Mouse (Mus musculus) forebrain, embryonic 10.5 days (tissue): ENCODE results near the gene Mapk1ip1l. TPM values are rescaled to one million over a fixed set of nuclear protein-coding genes. Genes with fewer than 3 reads are reported as not detected.
A peak's percentile ranks its signal among the peaks of the same experiment; 100 is the strongest.

Source experiments
- DNase-seq: peaks from one replicate; pipeline ENCODE4 v3.0.0-alpha.2; 2017; ENCODE audit warnings: low spot score; ENCODE audit errors: extremely low spot score
- H3K27ac ChIP-seq: fragments of 300-500 bp; sonication (generic); 2 replicates; pipeline ENCODE4 v1.5.1; 2016; ENCODE audit warnings: mild to moderate bottlenecking
- H3K27me3 ChIP-seq: fragments of 300-500 bp; sonication (generic); 2 replicates; pipeline ENCODE4 v1.6.1; 2016; ENCODE audit warnings: mild to moderate bottlenecking; ENCODE audit not compliant: poor library complexity, severe bottlenecking
- H3K36me3 ChIP-seq: fragments of 300-500 bp; sonication (generic); replicated peaks from 2 replicates; pipeline ENCODE4 v1.6.1; 2016; ENCODE audit warnings: mild to moderate bottlenecking, moderate library complexity
- H3K4me1 ChIP-seq: fragments of 300-500 bp; sonication (generic); 2 replicates; pipeline ENCODE4 v1.6.1; 2016
- H3K4me3 ChIP-seq: fragments of 300-500 bp; sonication (generic); 2 replicates; pipeline ENCODE4 v1.5.1; 2016; ENCODE audit warnings: mild to moderate bottlenecking, moderate library complexity
- H3K9me3 ChIP-seq: fragments of 300-500 bp; sonication (generic); 2 replicates; pipeline ENCODE4 v1.6.1; 2016; ENCODE audit warnings: mild to moderate bottlenecking, moderate library complexity
- WGBS: fragments of 180-500 bp; shearing (Covaris S2); methylation state at CpG from one replicate; pipeline ENCODE4 v1.1.7; 2016; 5-methylcytosine and 5-hydroxymethylcytosine counted together
- polyA plus RNA-seq: library from polyadenylated mRNA; unstranded; fragments of >200 nt; fragmentation: Nextera tagmentation; extraction: Ambion mirVana; gene quantifications from 2 replicates; pipeline ENCODE4 v1.2.1, GENCODE M21; 2016

Gene Mapk1ip1l
- polyA plus RNA-seq, 1 experiment from 2014 or later = 127 TPM

DNA sequence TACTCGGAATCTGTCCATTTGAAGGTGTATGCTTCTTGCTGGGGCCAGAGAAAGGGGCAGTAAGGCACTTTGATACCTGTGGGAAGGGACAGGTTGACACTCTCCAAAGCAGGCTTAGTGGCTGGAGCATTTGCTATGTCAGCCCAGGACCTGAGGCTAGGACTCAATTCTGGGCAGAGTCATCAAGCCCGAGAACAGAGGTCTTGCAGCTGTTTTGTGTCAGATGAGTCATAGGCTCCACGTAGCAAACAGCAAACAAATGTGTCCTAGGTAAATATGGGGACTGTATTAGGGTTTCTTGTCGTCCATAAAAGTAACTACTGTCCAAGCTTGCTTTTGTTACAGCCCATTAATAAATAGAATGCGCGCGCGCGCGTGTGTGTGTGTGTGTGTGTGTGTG, 54.2 kb downstream of the Mapk1ip1l start:
- Histone ChIP-seq H3K27ac (no peak overlapping the region), H3K4me1 (no peaks in the 10 kb centered on the region), H3K36me3 (no peaks in the 10 kb centered on the region), H3K9me3 (no peaks in the 10 kb centered on the region), H3K27me3 (no peaks in the 10 kb centered on the region), H3K4me3 (no peak overlapping the region)
- no peak for DNase-seq
- 93% methylated on average over 10 of the region's 10 CpGs for WGBS

GRCm38 (mm10) chr14:47353240-47353639, 55.2 kb downstream of the Mapk1ip1l start:
- Histone ChIP-seq H3K27ac (no peak overlapping the region), H3K27me3 (no peaks in the 10 kb centered on the region), H3K9me3 (no peaks in the 10 kb centered on the region), H3K4me3 (no peak overlapping the region), H3K4me1 (no peaks in the 10 kb centered on the region), H3K36me3 (no peaks in the 10 kb centered on the region)
- 87% methylated on average over 4 of the region's 4 CpGs for WGBS
- DNase-seq = no peak

- WGBS = 71% methylated on average over 8 of the region's 8 CpGs
- no peak for DNase-seq
These were observed 56.1 kb downstream of the Mapk1ip1l start for GRCm38 (mm10) chr14:47354111-47354577.

GRCm38 (mm10) chr14:47354948-47355347, 56.9 kb downstream of the Mapk1ip1l start:
- no peaks in the 10 kb centered on the region for H3K27me3 ChIP-seq
- no peak overlapping the region for H3K27ac ChIP-seq
- H3K4me3 ChIP-seq = no peak overlapping the region
- DNase-seq = no peak
- H3K9me3 ChIP-seq = no peaks in the 10 kb centered on the region
- 80% methylated on average over 5 of the region's 5 CpGs for WGBS
- H3K4me1 ChIP-seq = no peaks in the 10 kb centered on the region
- no peaks in the 10 kb centered on the region for H3K36me3 ChIP-seq

More at GRCm38 (mm10) chr14:47354111-47354577, 56.1 kb downstream of the Mapk1ip1l start:
- Histone ChIP-seq H3K9me3 (no peaks in the 10 kb centered on the region), H3K27me3 (no peaks in the 10 kb centered on the region), H3K27ac (no peak overlapping the region), H3K36me3 (no peaks in the 10 kb centered on the region), H3K4me3 (no peak overlapping the region), H3K4me1 (no peaks in the 10 kb centered on the region)

DNA sequence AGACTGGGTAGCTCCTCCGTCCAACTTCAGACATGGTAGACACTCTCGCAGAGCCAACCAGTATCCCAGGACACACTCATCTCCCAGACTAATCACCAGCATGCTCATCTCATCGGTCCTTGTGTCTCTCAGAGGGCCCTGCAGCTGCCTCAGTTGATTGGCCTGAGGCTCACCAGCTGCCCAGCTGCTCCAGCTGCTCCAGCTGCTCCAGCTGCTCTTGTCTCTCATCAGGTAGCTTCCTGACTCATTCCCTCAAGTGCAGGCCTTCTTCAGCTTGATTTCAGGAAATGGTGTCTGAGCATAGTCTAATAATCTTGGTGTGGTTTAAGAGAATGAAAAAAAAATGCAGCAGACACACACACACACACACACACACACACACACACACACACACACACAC, 58.6 kb downstream of the Mapk1ip1l start:
- Histone ChIP-seq H3K4me1 (no peaks in the 10 kb centered on the region), H3K36me3 (no peaks in the 10 kb centered on the region), H3K27ac (no peak overlapping the region), H3K27me3 (no peaks in the 10 kb centered on the region), H3K9me3 (no peaks in the 10 kb centered on the region), H3K4me3 (no peak overlapping the region)
- no peak for DNase-seq
- whole genome bisulfite sequencing = 86% methylated on average over 3 of the region's 3 CpGs

DNA sequence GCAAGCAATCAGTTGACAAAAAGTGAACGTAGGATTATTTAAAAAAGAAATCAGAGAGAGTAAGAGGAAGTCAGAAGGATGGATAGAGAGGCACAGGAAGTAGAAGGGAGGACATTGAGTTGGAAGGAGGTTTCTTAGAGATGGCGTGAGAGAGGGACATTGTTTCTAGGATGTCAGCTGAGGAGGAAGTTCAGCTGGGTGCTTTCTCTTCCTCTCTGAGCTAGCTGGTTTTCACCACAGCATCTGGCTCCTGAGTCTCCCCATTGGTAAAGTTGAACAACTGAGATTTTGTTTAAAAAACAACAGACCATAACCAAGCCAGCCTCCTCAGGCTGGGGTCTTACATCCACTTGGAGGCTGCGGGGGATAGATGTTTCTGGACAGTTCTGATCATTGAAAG, 61.5 kb downstream of the Mapk1ip1l start:
- no peak overlapping the region for H3K4me3 ChIP-seq
- no peaks in the 10 kb centered on the region for H3K36me3 ChIP-seq
- H3K4me1 ChIP-seq = peaks cover under 1% of the 10 kb centered on the region
- 75% methylated on average over 3 of the region's 3 CpGs for whole genome bisulfite sequencing
- no peak for DNase-seq
- no peak overlapping the region for H3K27ac ChIP-seq
- no peaks in the 10 kb centered on the region for H3K27me3 ChIP-seq
- H3K9me3 ChIP-seq = no peaks in the 10 kb centered on the region

DNA sequence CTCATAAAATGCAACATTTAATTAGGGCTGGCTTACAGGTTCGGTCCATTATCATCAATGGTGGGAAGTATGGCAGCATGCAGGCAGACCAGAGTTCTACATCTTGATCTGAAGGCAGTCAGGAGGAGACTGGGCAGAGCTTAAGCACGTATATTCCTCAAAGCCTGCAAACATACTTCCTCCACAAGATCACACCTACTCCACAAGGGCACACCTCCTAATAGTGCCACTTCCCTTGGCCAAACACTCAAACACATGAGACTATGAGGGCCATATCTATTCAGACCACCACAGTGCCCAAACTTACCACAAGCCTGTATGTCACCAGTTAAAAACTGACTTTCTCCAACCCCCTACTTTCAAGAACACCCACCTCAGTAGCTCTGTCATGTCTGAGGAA, 63.4 kb downstream of the Mapk1ip1l start:
- H3K4me3 ChIP-seq = no peak overlapping the region
- H3K36me3 ChIP-seq = no peaks in the 10 kb centered on the region
- 89% methylated on average over 2 of the region's 2 CpGs for WGBS
- H3K9me3 ChIP-seq = no peaks in the 10 kb centered on the region
- peaks cover 9% of the 10 kb centered on the region for H3K4me1 ChIP-seq
- no peak for DNase-seq
- H3K27me3 ChIP-seq = no peaks in the 10 kb centered on the region
- no peak overlapping the region for H3K27ac ChIP-seq

GRCm38 (mm10) chr14:47361899-47362298, 63.8 kb downstream of the Mapk1ip1l start:
- Histone ChIP-seq H3K4me3 (no peak overlapping the region), H3K9me3 (no peaks in the 10 kb centered on the region)
- whole genome bisulfite sequencing = 85% methylated on average over 9 of the region's 9 CpGs

DNA sequence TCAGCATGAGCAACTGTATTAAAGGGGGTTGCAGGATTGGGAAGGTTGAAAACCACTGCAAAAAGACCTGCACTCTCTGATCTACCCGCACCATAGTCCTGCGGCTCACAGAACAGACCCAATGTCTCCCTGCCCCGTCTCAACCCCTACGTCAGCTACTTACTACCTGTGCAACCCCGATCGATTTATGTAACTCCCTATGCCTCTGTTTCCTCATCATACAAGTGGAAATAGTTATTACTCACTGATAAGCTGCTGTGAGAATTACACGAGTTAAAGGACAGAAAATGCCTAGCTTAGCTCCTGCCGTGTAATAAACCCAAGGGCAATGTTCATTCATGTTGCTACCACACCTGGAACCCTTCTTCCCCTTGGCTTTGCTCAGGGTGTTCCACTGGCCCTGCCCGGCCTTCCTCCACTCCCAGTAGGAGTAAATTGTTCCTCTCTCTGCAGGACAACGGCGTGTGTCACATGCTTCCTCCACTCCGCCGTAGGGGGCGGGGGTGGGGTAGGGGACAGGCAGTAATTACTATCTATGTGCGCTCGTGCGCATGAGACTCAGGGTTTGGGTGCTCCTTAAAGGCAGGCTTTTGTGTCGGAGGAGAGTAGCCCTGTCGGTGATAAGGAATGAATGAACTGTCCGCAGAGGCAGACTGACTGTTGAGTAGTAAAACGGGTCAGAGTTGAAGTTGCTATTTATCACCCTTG, 66.8 kb downstream of the Mapk1ip1l start:
- H3K4me1 ChIP-seq = peaks cover 16% of the 10 kb centered on the region
- no peak for DNase-seq
- 0 out of 2 replicates have a peak overlapping the region, but pooled peaks have one; percentile 6 for H3K27ac ChIP-seq
- H3K9me3 ChIP-seq = no peaks in the 10 kb centered on the region
- 48% methylated on average over 21 of the region's 21 CpGs for WGBS
- H3K36me3 ChIP-seq = no peaks in the 10 kb centered on the region
- H3K27me3 ChIP-seq = no peaks in the 10 kb centered on the region
- peak overlapping the region; percentile 4; the same call in 1 of the 2 replicates for H3K4me3 ChIP-seq

More at GRCm38 (mm10) chr14:47361899-47362298, 63.8 kb downstream of the Mapk1ip1l start:
- DNase-seq = no peak
- H3K27ac ChIP-seq = no peak overlapping the region
- no peaks in the 10 kb centered on the region for H3K36me3 ChIP-seq
- H3K27me3 ChIP-seq = no peaks in the 10 kb centered on the region
- peaks cover 9% of the 10 kb centered on the region for H3K4me1 ChIP-seq

GRCm38 (mm10) chr14:47366881-47367321, 68.8 kb downstream of the Mapk1ip1l start:
- H3K27ac ChIP-seq = no peak overlapping the region
- H3K4me1 ChIP-seq = peaks cover 16% of the 10 kb centered on the region
- H3K4me3 ChIP-seq = no peak overlapping the region
- no peaks in the 10 kb centered on the region for H3K36me3 ChIP-seq
- no peak for DNase-seq
- peaks cover 4% of the 10 kb centered on the region for H3K27me3 ChIP-seq
- 83% methylated on average over 7 of the region's 7 CpGs for WGBS
- H3K9me3 ChIP-seq = no peaks in the 10 kb centered on the region

- WGBS = 58% methylated on average over 9 of the region's 9 CpGs
- H3K9me3 ChIP-seq = no peaks in the 10 kb centered on the region
- peaks cover 8% of the 10 kb centered on the region for H3K27me3 ChIP-seq
- no peak within 1 kb of the TSS for H3K4me3 ChIP-seq
- H3K36me3 ChIP-seq = no peaks in the 10 kb centered on the region
- DNase-seq = peak; percentile 43
- H3K4me1 ChIP-seq = peaks cover 16% of the 10 kb centered on the region
- peak within 1 kb of the TSS; percentile 40; the same call in 1 of the 2 replicates for H3K27ac ChIP-seq
These were observed 69.4 kb downstream of the Mapk1ip1l start, which contains the start of gene Lgals3 for GRCm38 (mm10) chr14:47367461-47367860. Lgals3 (plus strand) TSS chr14:47367751.

GRCm38 (mm10) chr14:47369741-47370140, 71.7 kb downstream of the Mapk1ip1l start:
- Histone ChIP-seq H3K27ac (no peak overlapping the region), H3K27me3 (peaks cover 31% of the 10 kb centered on the region), H3K4me1 (peaks cover 25% of the 10 kb centered on the region), H3K9me3 (no peaks in the 10 kb centered on the region), H3K36me3 (no peaks in the 10 kb centered on the region), H3K4me3 (no peak overlapping the region)
- no peak for DNase-seq
- WGBS = 94% methylated on average over 5 of the region's 5 CpGs

GRCm38 (mm10) chr14:47370790-47371189, 72.7 kb downstream of the Mapk1ip1l start:
- Histone ChIP-seq H3K36me3 (no peaks in the 10 kb centered on the region), H3K9me3 (no peaks in the 10 kb centered on the region), H3K27me3 (peaks cover 41% of the 10 kb centered on the region), H3K4me3 (no peak overlapping the region), H3K4me1 (peaks cover 18% of the 10 kb centered on the region), H3K27ac (no peak overlapping the region)
- DNase-seq = no peak
- WGBS = 88% methylated on average over 3 of the region's 3 CpGs
